Mouse (Mus musculus) heart, embryonic 11.5 days (tissue): ENCODE results near the gene Ehd1. TPM values are rescaled to one million over a fixed set of nuclear protein-coding genes. Genes with fewer than 3 reads are reported as not detected.

Source experiments
- ATAC-seq: fragments of 200-750 bp; cut with Nextera tagmentation; replicated peaks from 2 replicates; pipeline ENCODE4 v1.8.0; 2017; ENCODE audit warnings: moderate library complexity; ENCODE audit not compliant: insufficient number of reproducible peaks, low FRiP score, low TSS enrichment
- H3K27ac ChIP-seq: fragments of 300-500 bp; sonication (generic); 2 replicates; pipeline ENCODE4 v1.5.1; 2014; ENCODE audit warnings: mild to moderate bottlenecking, low read depth, low read length
- H3K27me3 ChIP-seq: fragments of 300-500 bp; sonication (generic); 2 replicates; pipeline ENCODE4 v1.6.1; 2014; ENCODE audit warnings: mild to moderate bottlenecking, low read length, mixed read lengths; ENCODE audit not compliant: control insufficient read depth, insufficient read depth
- H3K36me3 ChIP-seq: fragments of 300-500 bp; sonication (generic); 2 replicates; pipeline ENCODE4 v1.6.1; 2014; ENCODE audit warnings: mild to moderate bottlenecking, low read length, moderate library complexity, mixed read lengths; ENCODE audit not compliant: control insufficient read depth, insufficient read depth
- H3K4me1 ChIP-seq: fragments of 300-500 bp; sonication (generic); 2 replicates; pipeline ENCODE4 v1.6.1; 2014; ENCODE audit warnings: low read length; ENCODE audit not compliant: control insufficient read depth, insufficient read depth
- H3K4me2 ChIP-seq: fragments of 300-500 bp; sonication (generic); 2 replicates; pipeline ENCODE4 v1.6.1; 2014; ENCODE audit warnings: mild to moderate bottlenecking, moderate library complexity
- H3K4me3 ChIP-seq: fragments of 300-500 bp; sonication (generic); 2 replicates; pipeline ENCODE4 v1.5.1; 2014; ENCODE audit warnings: low read depth, low read length
- H3K9ac ChIP-seq: fragments of 300-500 bp; sonication (generic); 2 replicates; pipeline ENCODE4 v1.6.1; 2014; ENCODE audit warnings: mild to moderate bottlenecking, low read depth, low read length, moderate library complexity
- H3K9me3 ChIP-seq: fragments of 300-500 bp; sonication (generic); replicated peaks from 2 replicates; pipeline ENCODE4 v1.6.1; 2016; ENCODE audit warnings: low read length; ENCODE audit not compliant: control insufficient read depth
- WGBS: fragments of 180-500 bp; shearing (Covaris S2); extraction: QIAGEN DNeasy Blood & Tissue Kit; methylation state at CpG from one replicate; pipeline ENCODE4 v1.1.7; 2014; ENCODE audit not compliant: insufficient replicate concordance; 5-methylcytosine and 5-hydroxymethylcytosine counted together
- polyA plus RNA-seq: library from polyadenylated mRNA; unstranded; fragments of >200 nt; fragmentation: Nextera tagmentation; extraction: Ambion mirVana; gene quantifications from 2 replicates; pipeline ENCODE4 v1.2.1, GENCODE M21; 2014

Ehd1 gene
- polyA plus RNA-seq, 1 experiment from 2014 or later: 70.0 TPM

GRCm38 (mm10) chr19:6235084-6236052, 41.2 kb upstream of the Ehd1 start, which contains the start of gene Ppp2r5b:
Gene Ppp2r5b (minus strand): TSS chr19:6235872.
- ATAC-seq: peak; percentile 91
- WGBS: 2% methylated on average over 48 of the region's 48 CpGs

GRCm38 (mm10) chr19:6236053-6236441, 40.5 kb upstream of the Ehd1 start:
- peak overlapping the region; percentile 93 for H3K9ac ChIP-seq
- ATAC-seq: peak; percentile 91
- H3K9me3 ChIP-seq: no peaks in the 10 kb centered on the region
- H3K36me3 ChIP-seq: no peaks in the 10 kb centered on the region
- H3K4me3 ChIP-seq: peak overlapping the region; percentile 88
- peak overlapping the region; percentile 93 for H3K4me2 ChIP-seq
- 0% methylated on average over 9 of the region's 9 CpGs for WGBS
- peak overlapping the region; percentile 97 for H3K27ac ChIP-seq
- H3K27me3 ChIP-seq: no peaks in the 10 kb centered on the region
- H3K4me1 ChIP-seq: peaks cover 18% of the 10 kb centered on the region

More at GRCm38 (mm10) chr19:6235084-6236052, 41.2 kb upstream of the Ehd1 start, which contains the start of gene Ppp2r5b:
- Histone ChIP-seq H3K27me3 (no peaks in the 10 kb centered on the region), H3K4me2 (peak within 1 kb of the TSS; percentile 93), H3K27ac (peak within 1 kb of the TSS; percentile 97), H3K4me3 (peak within 1 kb of the TSS; percentile 88), H3K9me3 (no peaks in the 10 kb centered on the region), H3K9ac (peak within 1 kb of the TSS; percentile 93), H3K36me3 (no peaks in the 10 kb centered on the region), H3K4me1 (peaks cover 18% of the 10 kb centered on the region)

GRCm38 (mm10) chr19:6236842-6237241, 39.7 kb upstream of the Ehd1 start:
- no peaks in the 10 kb centered on the region for H3K9me3 ChIP-seq
- H3K9ac ChIP-seq: no peak overlapping the region
- H3K4me1 ChIP-seq: peaks cover 18% of the 10 kb centered on the region
- no peaks in the 10 kb centered on the region for H3K36me3 ChIP-seq
- no peak overlapping the region for H3K4me2 ChIP-seq
- H3K27ac ChIP-seq: no peak overlapping the region
- H3K4me3 ChIP-seq: no peak overlapping the region
- 76% methylated on average over 7 of the region's 7 CpGs for WGBS
- no peak for ATAC-seq
- no peaks in the 10 kb centered on the region for H3K27me3 ChIP-seq

- Histone ChIP-seq H3K4me3 (no peak overlapping the region), H3K4me1 (peaks cover 22% of the 10 kb centered on the region), H3K9me3 (no peaks in the 10 kb centered on the region), H3K4me2 (no peak overlapping the region), H3K27me3 (no peaks in the 10 kb centered on the region), H3K36me3 (no peaks in the 10 kb centered on the region), H3K9ac (no peak overlapping the region), H3K27ac (no peak overlapping the region)
- ATAC-seq: no peak
Measured at GRCm38 (mm10) chr19:6238740-6239139, 37.8 kb upstream of the Ehd1 start.

- H3K9ac ChIP-seq: 0 out of 2 replicates have a peak overlapping the region, but pooled peaks have one; percentile 12
- H3K4me3 ChIP-seq: no peak overlapping the region
- H3K27me3 ChIP-seq: no peaks in the 10 kb centered on the region
- no peaks in the 10 kb centered on the region for H3K9me3 ChIP-seq
- no peak for ATAC-seq
- 38% methylated on average over 1 of the region's 1 CpGs for WGBS
- H3K36me3 ChIP-seq: peaks cover 4% of the 10 kb centered on the region
- peaks cover 9% of the 10 kb centered on the region for H3K4me1 ChIP-seq
- 0 out of 2 replicates have a peak overlapping the region, but pooled peaks have one; percentile 2 for H3K27ac ChIP-seq
- H3K4me2 ChIP-seq: peak overlapping the region; percentile 4; the same call in 1 of the 2 replicates
Measured at GRCm38 (mm10) chr19:6240136-6240535, 36.4 kb upstream of the Ehd1 start.

GRCm38 (mm10) chr19:6240725-6241124, 35.8 kb upstream of the Ehd1 start:
- ATAC-seq: no peak
- H3K27me3 ChIP-seq: no peaks in the 10 kb centered on the region
- peaks cover 8% of the 10 kb centered on the region for H3K4me1 ChIP-seq
- no peak overlapping the region for H3K4me3 ChIP-seq
- peak overlapping the region; percentile 2; the same call in 1 of the 2 replicates for H3K27ac ChIP-seq
- 25% methylated on average over 5 of the region's 5 CpGs for WGBS
- H3K4me2 ChIP-seq: peak overlapping the region; percentile 4; the same call in 1 of the 2 replicates
- peaks cover 4% of the 10 kb centered on the region for H3K36me3 ChIP-seq
- no peak overlapping the region for H3K9ac ChIP-seq
- no peaks in the 10 kb centered on the region for H3K9me3 ChIP-seq

- peak; percentile 91 for ATAC-seq
- Histone ChIP-seq H3K4me2 (peak within 1 kb of the TSS; percentile 72), H3K36me3 (peaks cover 9% of the 10 kb centered on the region), H3K27ac (peak within 1 kb of the TSS; percentile 2; the same call in 1 of the 2 replicates), H3K9ac (peak within 1 kb of the TSS; percentile 85), H3K9me3 (no peaks in the 10 kb centered on the region), H3K4me3 (peak within 1 kb of the TSS; percentile 64), H3K4me1 (peaks cover 6% of the 10 kb centered on the region), H3K27me3 (no peaks in the 10 kb centered on the region)
- WGBS: under 1% methylated on average over 55 of the region's 55 CpGs
Measured at GRCm38 (mm10) chr19:6241274-6242107, 35.0 kb upstream of the Ehd1 start, which contains the start of gene Atg2a. Gene Atg2a (plus strand): TSS chr19:6241668.

GRCm38 (mm10) chr19:6242281-6242680, 34.2 kb upstream of the Ehd1 start:
- no peak for ATAC-seq
- H3K4me3 ChIP-seq: peak overlapping the region; percentile 64
- peaks cover 4% of the 10 kb centered on the region for H3K4me1 ChIP-seq
- no peaks in the 10 kb centered on the region for H3K9me3 ChIP-seq
- H3K27ac ChIP-seq: no peak overlapping the region
- H3K36me3 ChIP-seq: peaks cover 13% of the 10 kb centered on the region
- WGBS: 0% methylated on average over 4 of the region's 4 CpGs
- H3K4me2 ChIP-seq: peak overlapping the region; percentile 72
- H3K9ac ChIP-seq: peak overlapping the region; percentile 85
- no peaks in the 10 kb centered on the region for H3K27me3 ChIP-seq
